Mouse (Mus musculus): ENCODE measurements at regions not wholly inside any gene's neighbourhood (a gene's known extent, or its start where the extent isn't known, plus 50 kb on each side); places are given as distances from the start of the nearest gene placed in this dataset.

GRCm38 (mm10) chr13:106738011-106738410, 198.7 kb downstream of the Ipo11 start:
- WGBS = 57% methylated on average over 5 of the region's 5 CpGs
- Histone ChIP-seq H3K9ac (ENCODE audit: low read depth, low read length) (no peak overlapping the region), H3K36me3 (ENCODE audit: control insufficient read depth, insufficient read depth, low read length) (no peaks in the 10 kb centered on the region), H3K4me3 (no peak overlapping the region), H3K79me2 (replicated peaks; ENCODE audit: control insufficient read depth, insufficient read depth, low read length) (no peaks in the 10 kb centered on the region), H3K27ac (no peak overlapping the region), H3K27me3 (ENCODE audit: control insufficient read depth, insufficient read depth, low read length) (no peaks in the 10 kb centered on the region), H3K4me1 (ENCODE audit: control insufficient read depth, insufficient read depth, low read length) (no peaks in the 10 kb centered on the region)
- intact Hi-C loops (cut with DNase I) = no loop called here
- TF ChIP-seq POLR2A (IDR thresholded peaks at IDR 0.05; ENCODE audit: insufficient read depth, low read depth, low read length) = no peak
- TF ChIP-seq CTCF (IDR thresholded peaks at IDR 0.05) = no peak
- TF ChIP-seq EP300 (IDR thresholded peaks at IDR 0.05; ENCODE audit: insufficient read depth, low read depth, low read length) = no peak
- no peak for DNase-seq

GRCm38 (mm10) chr13:106734323-106734722, 202.4 kb downstream of the Ipo11 start:
- Histone ChIP-seq H3K27me3 (ENCODE audit: control insufficient read depth, insufficient read depth, low read length) (no peaks in the 10 kb centered on the region), H3K36me3 (ENCODE audit: control insufficient read depth, insufficient read depth, low read length) (no peaks in the 10 kb centered on the region), H3K9ac (ENCODE audit: low read depth, low read length) (no peak overlapping the region), H3K4me1 (ENCODE audit: control insufficient read depth, insufficient read depth, low read length) (no peaks in the 10 kb centered on the region), H3K79me2 (replicated peaks; ENCODE audit: control insufficient read depth, insufficient read depth, low read length) (no peaks in the 10 kb centered on the region), H3K4me3 (no peak overlapping the region), H3K27ac (no peak overlapping the region)
- intact Hi-C loops (cut with DNase I) = no loop called here
- no peak for DNase-seq
- 61% methylated on average over 2 of the region's 2 CpGs for WGBS
- TF ChIP-seq CTCF (IDR thresholded peaks at IDR 0.05) (no peak), POLR2A (IDR thresholded peaks at IDR 0.05; ENCODE audit: insufficient read depth, low read depth, low read length) (no peak), EP300 (IDR thresholded peaks at IDR 0.05; ENCODE audit: insufficient read depth, low read depth, low read length) (no peak)

- H3K27ac ChIP-seq = no peak overlapping the region
- DNase-seq = no peak
- no peak for TF ChIP-seq CTCF (IDR thresholded peaks at IDR 0.05)
- no peak for TF ChIP-seq EP300 (IDR thresholded peaks at IDR 0.05; ENCODE audit: insufficient read depth, low read depth, low read length)
- TF ChIP-seq POLR2A (IDR thresholded peaks at IDR 0.05; ENCODE audit: insufficient read depth, low read depth, low read length) = no peak
- no peaks in the 10 kb centered on the region for H3K27me3 ChIP-seq (ENCODE audit: control insufficient read depth, insufficient read depth, low read length)
- H3K4me3 ChIP-seq = no peak overlapping the region
- H3K9ac ChIP-seq (ENCODE audit: low read depth, low read length) = no peak overlapping the region
- no peaks in the 10 kb centered on the region for H3K36me3 ChIP-seq (ENCODE audit: control insufficient read depth, insufficient read depth, low read length)
- 86% methylated on average over 1 of the region's 1 CpGs for WGBS
- no peaks in the 10 kb centered on the region for H3K79me2 ChIP-seq (replicated peaks; ENCODE audit: control insufficient read depth, insufficient read depth, low read length)
- intact Hi-C loops (cut with DNase I) = no loop called here
- no peaks in the 10 kb centered on the region for H3K4me1 ChIP-seq (ENCODE audit: control insufficient read depth, insufficient read depth, low read length)
These were observed 203.9 kb downstream of the Ipo11 start for GRCm38 (mm10) chr13:106732906-106733305.

GRCm38 (mm10) chr13:106723315-106723714, 213.4 kb downstream of the Ipo11 start:
- DNase-seq = no peak
- TF ChIP-seq CTCF (IDR thresholded peaks at IDR 0.05) (no peak), EP300 (IDR thresholded peaks at IDR 0.05; ENCODE audit: insufficient read depth, low read depth, low read length) (no peak), POLR2A (IDR thresholded peaks at IDR 0.05; ENCODE audit: insufficient read depth, low read depth, low read length) (no peak)
- intact Hi-C loops (cut with DNase I) = loop anchor here (5.0 kb wide), 1 partner anchor 194 kb away; no protein-coding TSS in a partner anchor
- no peaks in the 10 kb centered on the region for H3K79me2 ChIP-seq (replicated peaks; ENCODE audit: control insufficient read depth, insufficient read depth, low read length)
- H3K36me3 ChIP-seq (ENCODE audit: control insufficient read depth, insufficient read depth, low read length) = no peaks in the 10 kb centered on the region
- no peaks in the 10 kb centered on the region for H3K4me1 ChIP-seq (ENCODE audit: control insufficient read depth, insufficient read depth, low read length)
- H3K27me3 ChIP-seq (ENCODE audit: control insufficient read depth, insufficient read depth, low read length) = no peaks in the 10 kb centered on the region
- no peak overlapping the region for H3K9ac ChIP-seq (ENCODE audit: low read depth, low read length)
- 74% methylated on average over 1 of the region's 1 CpGs for WGBS
- H3K4me3 ChIP-seq = no peak overlapping the region
- no peak overlapping the region for H3K27ac ChIP-seq

GRCm38 (mm10) chr13:106721167-106721566, 215.6 kb downstream of the Ipo11 start:
- TF ChIP-seq CTCF (IDR thresholded peaks at IDR 0.05) (peak; percentile 57), POLR2A (IDR thresholded peaks at IDR 0.05; ENCODE audit: insufficient read depth, low read depth, low read length) (no peak)
- Histone ChIP-seq H3K27ac (no peak overlapping the region), H3K36me3 (ENCODE audit: control insufficient read depth, insufficient read depth, low read length) (no peaks in the 10 kb centered on the region), H3K4me3 (no peak overlapping the region), H3K79me2 (replicated peaks; ENCODE audit: control insufficient read depth, insufficient read depth, low read length) (no peaks in the 10 kb centered on the region), H3K9ac (ENCODE audit: low read depth, low read length) (no peak overlapping the region), H3K4me1 (ENCODE audit: control insufficient read depth, insufficient read depth, low read length) (no peaks in the 10 kb centered on the region), H3K27me3 (ENCODE audit: control insufficient read depth, insufficient read depth, low read length) (no peaks in the 10 kb centered on the region)
- no peak for DNase-seq
- intact Hi-C loops (cut with DNase I) = loop anchor here (5.0 kb wide), 1 partner anchor 196 kb away; no protein-coding TSS in a partner anchor
- whole genome bisulfite sequencing = 93% methylated on average over 1 of the region's 1 CpGs

- WGBS = 57% methylated on average over 2 of the region's 2 CpGs
- no peaks in the 10 kb centered on the region for H3K27me3 ChIP-seq (ENCODE audit: control insufficient read depth, insufficient read depth, low read length)
- peak in 1 of 2 experiments; percentile 7 for DNase-seq
- no peak overlapping the region for H3K9ac ChIP-seq (ENCODE audit: low read depth, low read length)
- TF ChIP-seq EP300 (IDR thresholded peaks at IDR 0.05; ENCODE audit: insufficient read depth, low read depth, low read length) (no peak), POLR2A (IDR thresholded peaks at IDR 0.05; ENCODE audit: insufficient read depth, low read depth, low read length) (no peak), CTCF (IDR thresholded peaks at IDR 0.05) (peak; percentile 69)
- no peaks in the 10 kb centered on the region for H3K79me2 ChIP-seq (replicated peaks; ENCODE audit: control insufficient read depth, insufficient read depth, low read length)
- no peaks in the 10 kb centered on the region for H3K4me1 ChIP-seq (ENCODE audit: control insufficient read depth, insufficient read depth, low read length)
- no peak overlapping the region for H3K27ac ChIP-seq
- no peak overlapping the region for H3K4me3 ChIP-seq
- H3K36me3 ChIP-seq (ENCODE audit: control insufficient read depth, insufficient read depth, low read length) = no peaks in the 10 kb centered on the region
- intact Hi-C loops (cut with DNase I) = no loop called here
These were observed 221.0 kb downstream of the Ipo11 start for GRCm38 (mm10) chr13:106715771-106716170.

Data from heart, adult 2 months (tissue).